Mouse (Mus musculus) liver, postnatal 0 days (tissue): ENCODE data around the gene Cmtm5.

Experiments
- CTCF ChIP-seq: sonication (generic); IDR thresholded peaks from 2 replicates; pipeline ENCODE4 v1.5.1; 2016; ENCODE audit warnings: antibody characterized with exemption, low read depth
- EP300 ChIP-seq: IDR thresholded peaks from 2 replicates; pipeline ENCODE4 v1.6.1; 2016; ENCODE audit warnings: antibody characterized with exemption, low read depth, mild to moderate bottlenecking

- TF ChIP-seq CTCF (no peak), EP300 (no peak)
These were observed 8.9 kb downstream of the Cmtm5 start for GRCm38 (mm10) chr14:54944939-54945338.
